Mouse (Mus musculus) forebrain, embryonic 15.5 days (tissue): Measurements from ENCODE around the gene Slit2. TPM values are rescaled to one million over a fixed set of nuclear protein-coding genes. Genes with fewer than 3 reads are reported as not detected.
A peak's percentile ranks its signal among the peaks of the same experiment; 100 is the strongest.
"Not testable (repeated sequence)": the region's sequence is repeated elsewhere in the genome, so short reads cannot be mapped to it uniquely, and the experiment has no call there.

Experiments used
- ATAC-seq: fragments of 200-750 bp; cut with Nextera tagmentation; replicated peaks from 2 replicates; pipeline ENCODE4 v1.8.0; 2017; ENCODE audit warnings: mild to moderate bottlenecking, moderate TSS enrichment, moderate library complexity
- H3K27ac ChIP-seq: fragments of 300-500 bp; sonication (generic); replicated peaks from 2 replicates; pipeline ENCODE4 v1.5.1; 2015; ENCODE audit warnings: mild to moderate bottlenecking, inconsistent platforms
- H3K27me3 ChIP-seq: fragments of 300-500 bp; sonication (generic); 2 replicates; pipeline ENCODE4 v1.6.1; 2015; ENCODE audit warnings: inconsistent platforms
- H3K36me3 ChIP-seq: fragments of 300-500 bp; sonication (generic); 2 replicates; pipeline ENCODE4 v1.6.1; 2015; ENCODE audit warnings: mild to moderate bottlenecking, inconsistent platforms
- H3K4me1 ChIP-seq: fragments of 300-500 bp; sonication (generic); 2 replicates; pipeline ENCODE4 v1.6.1; 2015; ENCODE audit warnings: inconsistent platforms
- H3K4me2 ChIP-seq: fragments of 300-500 bp; sonication (generic); replicated peaks from 2 replicates; pipeline ENCODE4 v1.6.1; 2015; ENCODE audit warnings: mild to moderate bottlenecking, inconsistent platforms
- H3K4me3 ChIP-seq: fragments of 300-500 bp; sonication (generic); 2 replicates; pipeline ENCODE4 v1.5.1; 2015; ENCODE audit warnings: mild to moderate bottlenecking, inconsistent platforms
- H3K9ac ChIP-seq: fragments of 300-500 bp; sonication (generic); replicated peaks from 2 replicates; pipeline ENCODE4 v1.6.1; 2015; ENCODE audit warnings: mild to moderate bottlenecking, inconsistent platforms
- H3K9me3 ChIP-seq: fragments of 300-500 bp; sonication (generic); 2 replicates; pipeline ENCODE4 v1.6.1; 2016; ENCODE audit warnings: inconsistent platforms
- WGBS: fragments of 180-500 bp; shearing (Covaris S2); methylation state at CpG from one replicate; pipeline ENCODE4 v1.1.7; 2015; ENCODE audit warnings: mixed read lengths; 5-methylcytosine and 5-hydroxymethylcytosine counted together
- polyA plus RNA-seq: library from polyadenylated mRNA; unstranded; fragments of >200 nt; fragmentation: Nextera tagmentation; extraction: Ambion mirVana; gene quantifications from 2 replicates; pipeline ENCODE4 v1.2.1, GENCODE M21; 2015

Slit2 gene
- polyA plus RNA-seq, 1 experiment from 2014 or later = 14.6 TPM

DNA sequence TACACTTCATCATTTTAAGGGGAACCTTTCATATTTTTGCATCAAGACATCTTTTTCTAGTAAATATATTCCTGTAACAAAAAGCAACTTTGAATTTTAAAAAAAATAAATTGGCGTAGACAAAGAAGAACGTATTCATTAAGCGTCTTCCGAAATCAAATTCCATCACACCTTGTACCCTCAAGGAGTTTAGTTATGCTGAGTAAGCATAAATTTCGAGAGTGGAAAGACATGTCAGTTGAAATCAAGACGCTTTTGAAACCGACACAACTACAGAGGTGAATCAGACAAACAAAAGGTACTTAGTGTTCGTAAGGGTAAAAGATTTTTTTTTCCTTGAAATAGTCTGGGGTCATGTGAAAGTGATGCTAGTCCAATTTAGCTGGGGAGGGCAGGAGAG, 201.4 kb downstream of the Slit2 start:
- Histone ChIP-seq H3K4me3 (no peak overlapping the region), H3K9ac (no peak overlapping the region), H3K4me2 (no peak overlapping the region), H3K27ac (no peak overlapping the region), H3K27me3 (no peaks in the 10 kb centered on the region), H3K4me1 (no peaks in the 10 kb centered on the region), H3K9me3 (no peaks in the 10 kb centered on the region), H3K36me3 (no peaks in the 10 kb centered on the region)
- 92% methylated on average over 8 of the region's 8 CpGs for WGBS
- ATAC-seq = no peak

DNA sequence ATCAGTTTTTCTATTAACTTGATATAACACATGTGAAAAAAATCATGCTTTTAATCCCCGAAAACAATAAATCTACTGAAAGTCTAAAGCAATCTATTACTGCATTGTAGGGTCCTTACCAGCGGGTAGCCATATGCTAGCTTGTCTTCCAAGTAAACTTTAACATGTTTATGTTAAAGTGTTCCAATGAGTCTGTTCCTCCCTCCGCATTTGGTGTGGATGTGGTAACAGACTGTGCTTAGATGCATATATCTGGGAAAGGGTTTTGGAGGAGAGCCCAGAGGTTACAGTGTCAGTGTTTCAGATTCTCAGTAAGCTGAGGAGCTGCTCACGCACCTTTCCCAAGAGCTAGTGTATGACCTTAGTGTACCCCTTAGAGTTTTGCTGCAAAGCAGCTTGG, 204.9 kb downstream of the Slit2 start:
- no peaks in the 10 kb centered on the region for H3K27me3 ChIP-seq
- 69% methylated on average over 4 of the region's 4 CpGs for WGBS
- 0 out of 2 replicates have a peak, but pooled peaks have one; percentile 46 for ATAC-seq
- H3K4me3 ChIP-seq = no peak overlapping the region
- no peak overlapping the region for H3K27ac ChIP-seq
- H3K36me3 ChIP-seq = no peaks in the 10 kb centered on the region
- H3K9me3 ChIP-seq = no peaks in the 10 kb centered on the region
- H3K4me1 ChIP-seq = no peaks in the 10 kb centered on the region
- H3K9ac ChIP-seq = no peak overlapping the region
- H3K4me2 ChIP-seq = no peak overlapping the region

DNA sequence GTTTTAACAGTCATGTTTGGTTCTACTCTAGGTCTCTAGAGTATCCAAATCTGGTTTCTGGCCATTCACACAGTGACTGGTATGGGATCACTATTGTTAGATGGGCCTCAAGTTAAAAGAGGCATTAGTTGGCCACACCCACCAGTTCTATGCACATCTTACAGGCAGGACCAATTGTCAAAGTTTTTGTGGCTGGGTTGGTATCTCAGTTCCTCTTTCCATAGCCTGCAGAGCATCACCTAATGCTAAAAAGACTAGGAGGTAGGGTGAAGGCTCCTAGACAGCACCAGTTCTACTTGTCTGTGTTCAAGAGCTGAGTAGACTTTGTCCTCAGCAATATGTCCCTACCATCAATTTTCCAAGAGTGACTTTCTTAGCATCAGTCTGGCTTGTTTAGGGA, 216.4 kb downstream of the Slit2 start:
- no peak overlapping the region for H3K4me3 ChIP-seq
- H3K9ac ChIP-seq = no peak overlapping the region
- no peaks in the 10 kb centered on the region for H3K36me3 ChIP-seq
- H3K9me3 ChIP-seq = no peaks in the 10 kb centered on the region
- H3K27me3 ChIP-seq = no peaks in the 10 kb centered on the region
- no peak overlapping the region for H3K4me2 ChIP-seq
- H3K27ac ChIP-seq = no peak overlapping the region
- no peak for ATAC-seq
- H3K4me1 ChIP-seq = no peaks in the 10 kb centered on the region

DNA sequence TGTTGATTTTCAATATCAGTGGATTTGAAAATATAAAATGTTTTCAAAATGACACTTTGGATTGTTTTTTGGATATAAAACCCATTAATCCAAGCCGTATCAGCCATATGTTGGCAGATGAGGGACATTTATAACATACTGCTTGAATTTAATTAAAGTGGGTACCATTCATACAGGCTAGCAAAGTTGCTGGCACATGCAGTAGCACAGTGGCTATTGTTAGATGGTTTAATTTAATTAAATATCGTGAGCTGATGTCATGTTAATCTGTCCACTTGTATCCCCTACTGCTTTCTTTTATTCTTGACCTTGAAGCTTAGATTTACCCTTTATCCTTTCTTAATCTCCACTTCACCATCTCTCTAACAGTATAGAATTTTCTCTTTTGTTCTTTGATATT, 232.3 kb downstream of the Slit2 start:
- H3K9ac ChIP-seq = no peak overlapping the region
- no peaks in the 10 kb centered on the region for H3K27me3 ChIP-seq
- 20% methylated on average over 2 of the region's 2 CpGs for WGBS
- no peak overlapping the region for H3K4me3 ChIP-seq
- no peak overlapping the region for H3K27ac ChIP-seq
- no peaks in the 10 kb centered on the region for H3K9me3 ChIP-seq
- H3K36me3 ChIP-seq = no peaks in the 10 kb centered on the region
- no peak for ATAC-seq
- H3K4me1 ChIP-seq = no peaks in the 10 kb centered on the region
- no peak overlapping the region for H3K4me2 ChIP-seq

DNA sequence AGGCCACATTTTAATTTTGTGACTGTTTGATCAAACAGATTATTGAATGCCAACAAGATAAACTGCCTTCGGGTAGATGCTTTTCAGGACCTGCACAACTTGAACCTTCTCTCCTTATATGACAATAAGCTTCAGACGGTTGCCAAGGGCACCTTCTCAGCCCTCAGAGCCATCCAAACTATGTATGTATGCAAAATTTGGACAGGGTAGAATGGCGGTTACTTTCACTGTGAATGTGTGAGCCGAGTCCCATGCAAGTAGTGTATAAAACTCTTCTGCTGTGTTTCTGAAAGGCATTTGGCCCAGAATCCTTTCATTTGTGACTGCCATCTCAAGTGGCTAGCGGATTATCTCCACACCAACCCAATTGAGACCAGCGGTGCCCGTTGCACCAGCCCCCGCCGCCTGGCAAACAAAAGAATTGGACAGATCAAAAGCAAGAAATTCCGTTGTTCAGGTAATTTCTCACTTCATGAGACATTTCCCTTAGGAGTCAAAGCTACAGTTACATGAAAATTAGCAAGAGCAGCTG, 236.8 kb downstream of the Slit2 start:
- H3K36me3 ChIP-seq = no peaks in the 10 kb centered on the region
- no peaks in the 10 kb centered on the region for H3K27me3 ChIP-seq
- no peaks in the 10 kb centered on the region for H3K9me3 ChIP-seq
- H3K27ac ChIP-seq = no peak overlapping the region
- no peak overlapping the region for H3K4me3 ChIP-seq
- no peaks in the 10 kb centered on the region for H3K4me1 ChIP-seq
- H3K9ac ChIP-seq = no peak overlapping the region
- H3K4me2 ChIP-seq = no peak overlapping the region
- 52% methylated on average over 10 of the region's 10 CpGs for WGBS
- no peak for ATAC-seq

DNA sequence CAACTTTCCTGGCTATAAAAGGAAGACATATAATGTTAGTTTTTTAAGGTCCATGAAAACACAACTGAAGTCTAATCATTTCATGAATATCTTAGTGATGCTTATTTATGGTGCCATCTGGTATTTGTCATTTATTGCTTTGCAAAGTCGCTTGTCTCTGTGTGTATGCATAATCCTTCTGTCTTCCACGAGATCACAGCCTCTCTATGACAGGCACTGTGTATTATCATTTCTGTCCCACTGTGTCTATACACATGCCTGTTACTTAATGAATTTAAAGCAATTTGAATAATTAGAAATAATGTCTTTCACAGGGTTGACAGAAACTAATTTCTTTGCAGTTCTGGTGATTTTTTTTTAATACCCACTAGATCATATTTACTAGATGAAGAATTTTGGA, 242.6 kb downstream of the Slit2 start:
- ATAC-seq = 0 out of 2 replicates have a peak, but pooled peaks have one; percentile 51
- Histone ChIP-seq H3K4me2 (no peak overlapping the region), H3K4me3 (no peak overlapping the region), H3K27ac (no peak overlapping the region), H3K9ac (no peak overlapping the region), H3K9me3 (no peaks in the 10 kb centered on the region), H3K4me1 (no peaks in the 10 kb centered on the region), H3K36me3 (no peaks in the 10 kb centered on the region), H3K27me3 (no peaks in the 10 kb centered on the region)
- WGBS = 50% methylated on average over 2 of the region's 2 CpGs

DNA sequence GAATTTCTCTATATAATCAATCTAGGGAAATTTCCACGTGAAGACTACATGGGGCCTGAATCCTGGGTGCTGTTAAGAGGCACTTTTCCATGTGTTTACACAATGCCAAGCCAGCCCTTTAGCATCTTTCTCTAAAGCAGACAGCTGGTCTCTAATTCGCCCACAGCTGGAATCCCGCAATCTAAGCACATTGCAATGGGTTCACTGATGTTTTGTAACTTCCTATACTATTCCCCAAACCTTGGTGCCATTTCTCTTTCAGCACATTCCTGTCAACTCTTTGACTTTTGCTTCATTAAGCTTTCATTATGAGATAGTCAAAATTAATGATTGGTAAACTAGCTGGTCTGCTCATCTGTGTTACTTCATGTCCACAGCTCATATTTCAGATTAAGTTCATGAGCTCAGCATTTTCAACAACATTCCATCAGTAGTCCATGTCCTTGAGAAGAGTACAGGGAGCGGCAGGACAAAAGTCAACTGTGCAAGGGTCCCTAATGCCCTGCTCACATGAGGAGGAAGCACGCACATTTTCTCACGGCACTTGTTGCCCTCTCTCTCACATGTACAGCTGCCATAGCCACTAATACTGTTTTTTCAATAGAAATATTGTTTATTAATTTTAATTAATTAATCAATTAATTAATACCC, 247.6 kb downstream of the Slit2 start:
- no peaks in the 10 kb centered on the region for H3K36me3 ChIP-seq
- 82% methylated on average over 6 of the region's 6 CpGs for WGBS
- no peaks in the 10 kb centered on the region for H3K9me3 ChIP-seq
- no peak overlapping the region for H3K9ac ChIP-seq
- H3K4me2 ChIP-seq = no peak overlapping the region
- ATAC-seq = no peak
- no peaks in the 10 kb centered on the region for H3K27me3 ChIP-seq
- no peak overlapping the region for H3K27ac ChIP-seq
- H3K4me1 ChIP-seq = no peaks in the 10 kb centered on the region
- H3K4me3 ChIP-seq = no peak overlapping the region

DNA sequence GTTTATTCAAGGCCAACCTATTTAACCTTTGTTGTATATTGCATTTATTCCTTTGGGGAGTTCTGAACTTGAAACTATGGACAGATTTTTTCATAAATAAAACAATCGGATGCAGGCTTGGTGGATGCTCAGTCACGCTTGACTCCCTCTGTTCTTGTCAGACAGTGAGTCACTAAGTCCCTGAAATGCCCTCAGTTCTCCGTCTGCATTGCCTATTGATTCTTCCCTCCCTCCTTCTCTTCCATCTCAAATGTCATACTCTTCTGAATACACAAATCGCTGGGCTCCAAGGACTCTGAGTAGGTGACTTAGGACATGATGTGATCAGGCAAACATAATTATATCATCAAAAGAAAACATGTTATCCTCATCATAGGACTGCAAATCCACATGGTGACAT, 251.8 kb downstream of the Slit2 start:
- Histone ChIP-seq H3K4me3 (no peak overlapping the region), H3K4me1 (no peaks in the 10 kb centered on the region), H3K9me3 (no peaks in the 10 kb centered on the region), H3K9ac (no peak overlapping the region), H3K27ac (no peak overlapping the region), H3K36me3 (no peaks in the 10 kb centered on the region), H3K27me3 (no peaks in the 10 kb centered on the region), H3K4me2 (no peak overlapping the region)
- ATAC-seq = no peak
- WGBS = 68% methylated on average over 4 of the region's 4 CpGs

DNA sequence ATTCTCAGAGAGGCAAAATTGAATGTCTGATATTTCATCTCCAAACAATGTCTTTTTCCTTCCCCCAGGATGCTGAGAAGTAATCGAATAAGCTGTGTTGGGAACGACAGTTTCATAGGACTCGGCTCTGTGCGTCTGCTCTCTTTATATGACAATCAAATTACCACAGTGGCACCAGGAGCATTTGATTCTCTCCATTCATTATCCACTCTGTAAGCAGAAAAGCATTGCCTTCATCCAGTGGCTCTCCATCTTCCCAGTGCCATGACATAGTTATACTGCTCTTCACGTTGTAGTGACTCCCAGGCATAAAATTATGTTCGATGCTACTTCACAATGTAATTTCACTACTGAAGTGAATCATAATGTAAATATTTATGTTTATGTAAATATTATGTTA, 252.3 kb downstream of the Slit2 start:
- no peak overlapping the region for H3K27ac ChIP-seq
- no peak overlapping the region for H3K4me3 ChIP-seq
- 85% methylated on average over 6 of the region's 6 CpGs for WGBS
- no peak overlapping the region for H3K9ac ChIP-seq
- H3K27me3 ChIP-seq = no peaks in the 10 kb centered on the region
- no peaks in the 10 kb centered on the region for H3K4me1 ChIP-seq
- H3K4me2 ChIP-seq = no peak overlapping the region
- H3K9me3 ChIP-seq = no peaks in the 10 kb centered on the region
- H3K36me3 ChIP-seq = no peaks in the 10 kb centered on the region
- ATAC-seq = no peak

DNA sequence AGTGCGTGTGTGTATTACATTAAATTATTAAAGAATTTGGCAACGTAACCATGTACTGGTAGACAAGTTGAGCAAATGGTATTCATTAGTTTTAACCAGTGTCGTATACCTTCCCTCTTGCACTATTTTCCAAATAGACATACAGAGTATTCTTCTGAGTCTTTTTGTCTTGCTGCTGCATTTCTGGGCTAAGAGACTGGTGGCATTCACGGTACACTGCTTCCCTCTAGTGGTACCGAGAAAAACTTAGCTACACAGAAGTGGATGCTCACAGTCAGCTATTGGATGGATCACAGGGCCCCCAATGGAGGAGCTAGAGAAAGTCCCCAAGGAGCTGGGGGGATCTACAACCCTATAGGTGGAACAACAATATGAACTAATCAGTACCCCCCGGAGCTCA, 257.8 kb downstream of the Slit2 start:
- H3K9me3 ChIP-seq, H3K4me1 ChIP-seq, H3K9ac ChIP-seq, H3K4me3 ChIP-seq, H3K36me3 ChIP-seq, H3K27ac ChIP-seq, H3K4me2 ChIP-seq, H3K27me3 ChIP-seq: not testable (repeated sequence)
- ATAC-seq = peak; percentile 90
- 34% methylated on average over 6 of the region's 6 CpGs for WGBS

DNA sequence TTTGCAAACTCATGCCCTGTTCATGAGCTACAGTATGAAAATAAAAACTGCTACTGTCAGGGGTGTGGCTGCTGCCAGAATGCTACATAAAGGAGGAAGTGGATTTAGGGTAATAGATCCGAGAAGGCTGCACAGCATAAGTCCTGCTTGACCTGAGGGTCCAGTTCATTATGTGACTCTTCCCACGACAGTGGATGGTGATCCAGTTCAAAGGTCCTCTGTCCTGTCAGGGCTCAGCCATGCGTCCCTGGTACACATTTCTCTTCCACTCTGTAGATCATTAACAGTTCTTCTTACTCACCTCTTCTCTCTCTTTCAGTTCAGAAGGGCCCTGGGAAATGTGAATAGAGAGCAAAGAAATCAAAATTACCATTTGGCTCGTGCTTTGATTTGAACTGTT, 265.4 kb downstream of the Slit2 start:
- Histone ChIP-seq H3K4me2 (no peak overlapping the region), H3K4me1 (no peaks in the 10 kb centered on the region), H3K9ac (no peak overlapping the region), H3K36me3 (no peaks in the 10 kb centered on the region; the same call in 1 of the 2 replicates), H3K4me3 (no peak overlapping the region), H3K27ac (no peak overlapping the region), H3K9me3 (no peaks in the 10 kb centered on the region), H3K27me3 (no peaks in the 10 kb centered on the region)
- no peak for ATAC-seq
- 80% methylated on average over 4 of the region's 4 CpGs for WGBS

DNA sequence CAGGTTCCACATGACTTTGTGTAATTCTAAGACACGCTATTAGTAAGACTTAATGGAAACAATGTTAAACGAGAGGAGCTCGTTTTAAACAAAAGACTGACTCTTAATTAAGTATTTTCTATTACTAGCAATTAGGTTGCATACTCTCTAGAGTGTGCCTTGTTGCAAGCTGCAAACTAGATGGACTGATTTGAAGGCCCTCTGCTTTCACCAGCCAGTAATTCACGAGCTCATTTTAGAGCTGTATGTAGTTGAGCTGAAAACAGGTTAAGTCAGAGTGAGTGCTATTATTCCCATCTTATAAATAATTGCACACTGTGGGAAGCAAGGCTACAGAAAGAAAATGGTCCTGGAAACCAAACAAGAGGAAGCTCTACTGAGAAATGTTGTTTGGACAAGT, 294.6 kb downstream of the Slit2 start:
- H3K9ac ChIP-seq = no peak overlapping the region
- H3K4me2 ChIP-seq = no peak overlapping the region
- no peak overlapping the region for H3K27ac ChIP-seq
- H3K36me3 ChIP-seq = no peaks in the 10 kb centered on the region
- 25% methylated on average over 4 of the region's 4 CpGs for whole genome bisulfite sequencing
- H3K27me3 ChIP-seq = no peaks in the 10 kb centered on the region
- no peak for ATAC-seq
- H3K4me3 ChIP-seq = no peak overlapping the region
- H3K9me3 ChIP-seq = no peaks in the 10 kb centered on the region
- H3K4me1 ChIP-seq = no peaks in the 10 kb centered on the region

DNA sequence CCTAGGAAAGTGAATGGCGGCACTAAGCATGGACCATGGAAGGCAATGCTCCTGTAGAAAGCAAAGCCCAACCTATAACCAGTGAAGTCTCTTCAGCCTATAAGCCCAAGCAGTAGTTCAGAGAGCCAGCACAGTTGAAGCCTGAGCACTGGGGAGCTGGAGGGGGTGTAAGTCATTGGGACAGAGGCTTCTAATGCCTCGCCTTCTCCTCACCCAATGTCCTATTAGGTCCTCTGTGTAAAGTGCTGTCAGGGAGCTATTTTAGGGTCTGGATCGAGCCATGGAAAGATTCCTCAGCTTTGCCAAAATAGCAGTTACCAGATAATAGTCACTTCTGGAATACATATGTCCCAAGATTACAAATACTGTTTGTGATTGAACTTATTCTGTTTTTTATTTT, 318.2 kb downstream of the Slit2 start:
- no peak overlapping the region for H3K4me2 ChIP-seq
- H3K27me3 ChIP-seq = no peaks in the 10 kb centered on the region
- H3K9ac ChIP-seq = no peak overlapping the region
- no peaks in the 10 kb centered on the region for H3K36me3 ChIP-seq
- 92% methylated on average over 3 of the region's 3 CpGs for WGBS
- no peak overlapping the region for H3K4me3 ChIP-seq
- H3K4me1 ChIP-seq = no peaks in the 10 kb centered on the region
- H3K9me3 ChIP-seq = no peaks in the 10 kb centered on the region
- H3K27ac ChIP-seq = no peak overlapping the region
- no peak for ATAC-seq
